Mouse (Mus musculus): ENCODE results near the gene Cldn1.

- TF ChIP-seq CEBPB (IDR thresholded peaks at IDR 0.05; ENCODE audit: low read depth) (no peak), CTCF (IDR thresholded peaks at IDR 0.05; ENCODE audit: control insufficient read depth, insufficient read depth, insufficient read length) (no peak), MYOD1 (IDR thresholded peaks at IDR 0.05; ENCODE audit: control insufficient read depth, insufficient read length, low read depth) (no peak), FOSL1 (IDR thresholded peaks at IDR 0.05; ENCODE audit: insufficient read depth, low read length, poor library complexity, severe bottlenecking) (no peak)
Measured at GRCm38 (mm10) chr16:26309402-26309801, 62.2 kb downstream of the Cldn1 start.

All from C2C12 (cell line).